Mouse (Mus musculus) central nervous system, embryonic 11.5 days (tissue): ENCODE measurements around the gene Prokr1. TPM values are rescaled to one million over a fixed set of nuclear protein-coding genes. Genes with fewer than 3 reads are reported as not detected.

Source experiments
- polyA plus RNA-seq: library from polyadenylated mRNA; depleted of rRNA; stranded (reverse); fragments of >200 nt; gene quantifications from 2 replicates; pipeline ENCODE4 v1.2.3, GENCODE M21; 2012; rRNA removed

Gene Prokr1
- 2.5 and 2.6 TPM in 2 replicates for polyA plus RNA-seq

GRCm38 (mm10) chr6:87590394-87591281 is at the start of gene Prokr1:
Prokr1 (minus strand) TSS chr6:87590743.

GRCm38 (mm10) chr6:87532953-87533710 is 57.4 kb downstream of the Prokr1 start, which contains the start of gene Arhgap25:
Arhgap25 (minus strand) TSS chr6:87533259.

Other genes with a start within 250 kb of the Prokr1 start
- not detected in 2 replicates for gene Gkn1, start 239.8 kb downstream of the Prokr1 start, polyA plus RNA-seq
- not detected in 2 replicates for gene Gkn2, start 217.4 kb downstream of the Prokr1 start, polyA plus RNA-seq
- 0.30 TPM in 1 of 2 replicates, not detected in the other for gene Gkn3, start 201.8 kb downstream of the Prokr1 start, polyA plus RNA-seq
- gene Bmp10, start 161.7 kb downstream of the Prokr1 start, polyA plus RNA-seq = 0.74 and 1.2 TPM in 2 replicates
- gene Arhgap25, start 57.5 kb downstream of the Prokr1 start, polyA plus RNA-seq = 1.3 and 1.8 TPM in 2 replicates
- 11.3 and 15.9 TPM in 2 replicates for gene Aplf, start 81.5 kb upstream of the Prokr1 start, polyA plus RNA-seq
- 2.7 and 5.0 TPM in 2 replicates for gene Efcc1, start 140.1 kb upstream of the Prokr1 start, polyA plus RNA-seq
- gene Gp9, start 187.3 kb upstream of the Prokr1 start, polyA plus RNA-seq = 4.3 and 6.9 TPM in 2 replicates
- 3.1 and 6.8 TPM in 2 replicates for gene Rab43, start 221.4 kb upstream of the Prokr1 start, polyA plus RNA-seq
- 10.2 and 33.9 TPM in 2 replicates for gene Gm45140, start 245.1 kb upstream of the Prokr1 start, polyA plus RNA-seq
- gene Isy1, start 248.1 kb upstream of the Prokr1 start, polyA plus RNA-seq = 67.5 and 130 TPM in 2 replicates